Mouse (Mus musculus): ENCODE measurements around the gene Aox2. TPM values are rescaled to one million over a fixed set of nuclear protein-coding genes. Genes with fewer than 3 reads are reported as not detected.

Aox2 gene
- polyA plus RNA-seq, 1 experiment, result not detected

DNA sequence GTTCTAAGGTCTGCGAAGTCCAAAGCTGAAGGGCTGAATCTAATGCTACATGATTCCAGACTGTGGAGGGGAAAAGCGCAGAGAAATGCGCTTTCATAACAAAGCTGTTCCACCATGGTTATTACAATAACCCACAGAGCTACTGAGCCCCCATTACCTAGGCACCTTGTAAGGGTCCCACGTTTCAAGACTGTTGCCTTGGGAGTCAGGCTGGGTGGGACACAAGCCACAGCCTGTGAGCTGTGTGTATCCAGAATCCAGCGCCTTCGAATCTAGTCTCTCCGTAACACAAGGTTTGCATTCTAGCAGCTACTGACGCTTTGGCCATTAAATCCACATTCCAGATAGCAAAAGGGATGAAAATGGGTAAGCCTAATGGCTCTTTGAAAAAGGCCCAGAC, 35.0 kb downstream of the Aox2 start:
- no peak overlapping the region for H3K27ac ChIP-seq (ENCODE audit: insufficient read depth, low read length)
- TF ChIP-seq POLR2A (IDR thresholded peaks at IDR 0.05; ENCODE audit: extremely low read depth, insufficient read depth, low read length) (no peak), CTCF (IDR thresholded peaks at IDR 0.05; ENCODE audit: extremely low read depth, insufficient read depth, low read length) (no peak)
- H3K4me3 ChIP-seq (ENCODE audit: insufficient read depth, low read length), result no peak overlapping the region
- no peaks in the 10 kb centered on the region for H3K4me1 ChIP-seq (ENCODE audit: control insufficient read depth, insufficient read depth, low read length)

DNA sequence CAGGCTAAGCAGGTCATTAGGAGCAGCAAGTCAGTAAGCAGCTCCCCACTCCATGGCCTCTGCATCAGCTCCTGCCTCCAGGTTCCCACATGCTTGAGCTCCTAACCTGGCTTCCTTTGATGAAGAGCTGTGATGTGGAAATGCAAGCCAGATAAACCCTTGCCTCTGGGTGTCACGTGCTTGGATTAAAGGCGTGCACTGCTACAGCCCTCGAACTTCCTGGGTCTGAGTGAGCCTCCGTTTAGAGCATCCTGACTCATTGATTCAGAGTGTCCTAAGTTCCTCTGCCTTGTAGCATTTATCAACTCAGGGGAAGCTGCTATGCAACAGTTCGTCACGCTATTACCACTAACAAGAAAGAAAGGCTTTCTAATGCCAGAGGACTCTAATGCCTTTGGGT, 37.4 kb downstream of the Aox2 start:
- Histone ChIP-seq H3K4me3 (ENCODE audit: insufficient read depth, low read length) (no peak overlapping the region), H3K4me1 (ENCODE audit: control insufficient read depth, insufficient read depth, low read length) (no peaks in the 10 kb centered on the region), H3K27ac (ENCODE audit: insufficient read depth, low read length) (no peak overlapping the region)
- TF ChIP-seq CTCF (IDR thresholded peaks at IDR 0.05; ENCODE audit: extremely low read depth, insufficient read depth, low read length) (no peak), POLR2A (IDR thresholded peaks at IDR 0.05; ENCODE audit: extremely low read depth, insufficient read depth, low read length) (no peak)

DNA sequence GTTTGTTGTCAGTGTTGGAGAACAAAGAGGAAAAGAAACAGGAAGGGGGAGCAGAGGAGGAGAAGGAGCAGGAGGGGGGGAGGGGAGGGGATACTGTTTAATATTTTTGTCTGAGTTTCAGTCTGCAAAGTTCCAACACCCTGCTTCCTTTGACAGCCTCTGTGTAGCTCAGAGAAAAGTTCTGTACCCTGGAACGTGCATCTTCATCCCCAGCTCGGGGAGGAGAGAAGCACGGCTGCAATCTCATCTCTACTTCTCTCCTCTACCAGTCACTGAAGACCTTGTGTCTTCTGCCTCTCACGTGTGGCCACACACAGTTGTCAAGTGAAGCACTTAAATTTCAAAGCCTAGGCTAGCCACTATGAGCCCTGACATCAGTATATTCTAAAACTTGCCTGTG, 55.1 kb downstream of the Aox2 start:
- no peak for TF ChIP-seq CTCF (IDR thresholded peaks at IDR 0.05; ENCODE audit: extremely low read depth, insufficient read depth, low read length)
- TF ChIP-seq POLR2A (IDR thresholded peaks at IDR 0.05; ENCODE audit: extremely low read depth, insufficient read depth, low read length), result no peak
- H3K27ac ChIP-seq (ENCODE audit: insufficient read depth, low read length), result no peak overlapping the region
- H3K4me1 ChIP-seq (ENCODE audit: control insufficient read depth, insufficient read depth, low read length), result no peaks in the 10 kb centered on the region
- no peak overlapping the region for H3K4me3 ChIP-seq (ENCODE audit: insufficient read depth, low read length)

DNA sequence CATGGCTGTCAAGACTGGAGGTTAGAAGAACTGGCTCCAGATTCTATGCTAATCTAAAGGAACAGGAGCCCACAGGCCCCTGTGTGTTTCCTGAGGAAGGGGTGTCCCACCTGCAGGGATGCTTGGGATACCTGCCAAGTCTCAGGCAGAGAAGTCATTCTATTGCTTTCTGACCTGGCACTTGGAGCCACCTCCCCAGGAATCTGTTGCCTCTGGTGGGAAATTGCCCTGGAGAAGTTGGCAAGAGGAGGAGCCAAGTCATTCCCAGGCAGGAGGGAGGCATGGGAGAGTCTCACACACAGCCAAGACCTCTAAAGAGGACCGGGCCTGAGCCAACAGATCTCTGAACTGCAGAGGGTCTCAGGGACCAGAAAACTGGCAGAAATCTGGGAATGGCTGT, 61.8 kb downstream of the Aox2 start:
- no peaks in the 10 kb centered on the region for H3K4me1 ChIP-seq (ENCODE audit: control insufficient read depth, insufficient read depth, low read length)
- no peak overlapping the region for H3K27ac ChIP-seq (ENCODE audit: insufficient read depth, low read length)
- TF ChIP-seq CTCF (IDR thresholded peaks at IDR 0.05; ENCODE audit: extremely low read depth, insufficient read depth, low read length) (no peak), POLR2A (IDR thresholded peaks at IDR 0.05; ENCODE audit: extremely low read depth, insufficient read depth, low read length) (no peak)
- no peak overlapping the region for H3K4me3 ChIP-seq (ENCODE audit: insufficient read depth, low read length)

DNA sequence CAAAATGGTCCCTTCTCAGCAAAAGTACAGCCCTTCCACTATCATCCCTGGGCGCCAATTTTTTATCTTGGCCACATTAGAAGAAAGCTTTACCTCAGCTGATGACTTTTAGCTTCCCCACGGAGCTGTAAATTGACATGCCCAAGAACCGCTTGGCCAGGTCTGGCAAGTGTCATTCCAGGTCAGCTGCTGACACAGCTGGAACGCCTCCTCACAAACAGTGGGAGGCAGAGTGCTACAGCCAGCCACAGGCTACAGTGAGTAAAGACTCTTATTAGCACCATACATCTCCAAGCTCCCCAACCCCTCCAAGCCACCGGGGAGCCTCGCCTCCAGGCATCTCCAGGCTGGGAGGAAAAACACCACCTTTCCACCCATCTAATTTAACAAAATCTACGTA, 63.5 kb downstream of the Aox2 start:
- Histone ChIP-seq H3K27ac (ENCODE audit: insufficient read depth, low read length) (no peak overlapping the region), H3K4me1 (ENCODE audit: control insufficient read depth, insufficient read depth, low read length) (no peaks in the 10 kb centered on the region), H3K4me3 (ENCODE audit: insufficient read depth, low read length) (no peak overlapping the region)
- TF ChIP-seq CTCF (IDR thresholded peaks at IDR 0.05; ENCODE audit: extremely low read depth, insufficient read depth, low read length) (no peak), POLR2A (IDR thresholded peaks at IDR 0.05; ENCODE audit: extremely low read depth, insufficient read depth, low read length) (no peak)

DNA sequence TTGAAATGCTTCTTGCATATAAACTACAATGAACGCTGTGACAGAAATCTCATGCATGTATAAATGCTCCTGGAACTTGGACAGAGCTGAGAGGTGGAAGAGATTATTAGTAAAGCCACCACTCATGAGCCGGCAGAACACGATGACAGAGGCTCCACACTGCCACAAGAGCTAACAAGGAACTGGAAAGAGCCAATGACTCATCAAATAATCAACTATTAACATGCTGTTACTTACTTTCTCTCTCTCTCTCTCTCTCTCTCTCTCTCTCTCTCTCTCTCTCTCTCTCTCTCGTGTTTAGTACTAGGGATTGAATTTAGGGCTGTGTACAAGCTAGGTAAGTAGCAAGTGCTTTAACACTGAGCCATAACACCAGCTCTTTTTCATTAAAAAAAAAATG, 65.7 kb downstream of the Aox2 start:
- no peak for TF ChIP-seq CTCF (IDR thresholded peaks at IDR 0.05; ENCODE audit: extremely low read depth, insufficient read depth, low read length)
- no peak for TF ChIP-seq POLR2A (IDR thresholded peaks at IDR 0.05; ENCODE audit: extremely low read depth, insufficient read depth, low read length)
- no peaks in the 10 kb centered on the region for H3K4me1 ChIP-seq (ENCODE audit: control insufficient read depth, insufficient read depth, low read length)
- no peak overlapping the region for H3K4me3 ChIP-seq (ENCODE audit: insufficient read depth, low read length)
- no peak overlapping the region for H3K27ac ChIP-seq (ENCODE audit: insufficient read depth, low read length)

DNA sequence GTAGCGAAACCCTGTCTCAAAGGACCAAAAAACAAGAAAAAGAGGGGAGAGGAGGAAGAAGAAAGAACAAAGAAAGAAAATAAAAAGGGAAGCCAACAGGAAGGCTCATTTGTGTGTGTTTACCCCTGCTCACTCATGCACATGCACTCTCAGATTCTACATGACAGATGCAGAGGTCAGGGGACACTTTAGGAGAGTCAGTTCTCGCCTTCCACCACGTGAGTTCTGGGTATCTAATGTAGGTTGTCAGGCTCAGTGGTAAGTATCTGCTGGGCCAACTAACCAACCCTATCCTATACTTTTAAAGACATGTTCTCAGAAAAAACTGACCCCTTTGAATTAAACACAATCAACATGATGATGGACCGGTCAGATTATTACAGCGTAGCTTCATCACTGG, 66.4 kb downstream of the Aox2 start:
- TF ChIP-seq CTCF (IDR thresholded peaks at IDR 0.05; ENCODE audit: extremely low read depth, insufficient read depth, low read length), result no peak
- no peak for TF ChIP-seq POLR2A (IDR thresholded peaks at IDR 0.05; ENCODE audit: extremely low read depth, insufficient read depth, low read length)
- Histone ChIP-seq H3K4me1 (ENCODE audit: control insufficient read depth, insufficient read depth, low read length) (no peaks in the 10 kb centered on the region), H3K27ac (ENCODE audit: insufficient read depth, low read length) (no peak overlapping the region), H3K4me3 (ENCODE audit: insufficient read depth, low read length) (no peak overlapping the region)

DNA sequence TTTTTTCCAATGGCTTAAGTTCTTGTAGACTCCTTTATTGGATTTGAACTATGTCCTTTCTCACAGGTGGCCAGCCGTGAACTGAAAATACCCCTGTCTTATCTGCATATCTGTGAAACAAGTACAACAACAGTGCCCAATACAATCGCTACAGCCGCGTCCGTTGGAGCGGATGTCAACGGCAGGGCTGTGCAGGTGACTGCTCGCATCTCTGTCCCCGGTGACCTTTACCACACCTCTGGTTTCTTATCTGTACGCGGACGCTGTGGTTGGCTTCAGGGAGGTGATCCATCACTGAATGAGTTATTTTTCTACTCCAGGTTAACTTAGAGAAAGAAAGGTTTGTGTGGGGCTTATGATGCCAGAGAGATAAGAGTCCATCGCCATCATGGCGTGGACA, 68.0 kb downstream of the Aox2 start:
- TF ChIP-seq POLR2A (IDR thresholded peaks at IDR 0.05; ENCODE audit: extremely low read depth, insufficient read depth, low read length), result no peak
- TF ChIP-seq CTCF (IDR thresholded peaks at IDR 0.05; ENCODE audit: extremely low read depth, insufficient read depth, low read length), result no peak
- Histone ChIP-seq H3K4me3 (ENCODE audit: insufficient read depth, low read length) (no peak overlapping the region), H3K4me1 (ENCODE audit: control insufficient read depth, insufficient read depth, low read length) (no peaks in the 10 kb centered on the region), H3K27ac (ENCODE audit: insufficient read depth, low read length) (no peak overlapping the region)

DNA sequence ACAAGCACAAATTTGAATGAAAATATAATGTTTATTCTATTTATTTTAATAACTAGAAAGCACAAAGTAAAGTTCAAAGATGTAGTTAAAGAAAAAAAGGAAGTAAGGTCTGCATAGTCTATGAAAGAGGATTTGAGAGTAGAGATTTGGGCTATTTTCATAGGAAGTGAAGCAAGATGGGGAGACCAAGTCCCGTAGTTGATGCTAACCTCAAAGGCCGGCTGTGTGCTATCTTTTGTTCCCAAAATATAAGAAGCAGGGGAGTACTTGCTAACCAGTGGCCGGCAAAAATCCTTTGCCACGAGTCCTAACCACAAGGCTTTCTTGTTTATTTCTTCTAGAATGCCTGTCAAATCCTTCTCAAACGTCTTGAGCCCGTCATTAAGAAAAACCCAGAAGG, 70.6 kb downstream of the Aox2 start:
- TF ChIP-seq CTCF (IDR thresholded peaks at IDR 0.05; ENCODE audit: extremely low read depth, insufficient read depth, low read length) (no peak), POLR2A (IDR thresholded peaks at IDR 0.05; ENCODE audit: extremely low read depth, insufficient read depth, low read length) (no peak)
- H3K27ac ChIP-seq (ENCODE audit: insufficient read depth, low read length), result no peak overlapping the region
- H3K4me3 ChIP-seq (ENCODE audit: insufficient read depth, low read length), result no peak overlapping the region
- H3K4me1 ChIP-seq (ENCODE audit: control insufficient read depth, insufficient read depth, low read length), result no peaks in the 10 kb centered on the region

DNA sequence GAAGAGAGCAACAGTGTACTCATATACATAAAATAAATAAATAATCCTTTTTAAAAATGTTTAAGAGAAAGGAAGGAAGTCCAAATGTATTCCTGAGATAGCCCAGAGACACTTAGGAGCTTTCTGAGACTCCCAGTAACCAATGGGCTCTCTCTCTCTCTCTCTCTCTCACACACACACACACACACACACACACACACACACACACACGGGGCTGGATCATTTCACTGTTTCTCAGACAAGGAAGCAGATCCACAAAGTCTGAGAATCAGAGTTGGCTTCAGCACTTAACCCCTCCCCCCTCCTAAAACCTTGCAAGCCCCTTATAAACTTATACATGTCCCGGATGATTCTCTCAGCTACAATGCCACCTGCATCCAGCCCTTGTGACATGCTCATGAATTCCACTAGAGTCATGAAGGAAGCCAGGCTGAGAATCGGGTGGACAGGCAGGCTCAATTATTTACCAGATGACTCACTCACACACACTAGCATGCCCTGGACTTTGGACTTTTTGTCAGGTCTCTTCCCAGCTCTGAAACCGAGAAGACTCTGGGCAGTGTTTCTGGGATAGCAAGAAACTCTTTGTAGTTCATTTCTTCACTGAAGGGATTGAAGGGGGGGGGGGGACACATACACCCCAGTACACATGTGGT, 75.2 kb downstream of the Aox2 start:
- H3K4me1 ChIP-seq (ENCODE audit: control insufficient read depth, insufficient read depth, low read length), result no peaks in the 10 kb centered on the region
- H3K4me3 ChIP-seq (ENCODE audit: insufficient read depth, low read length), result no peak overlapping the region
- H3K27ac ChIP-seq (ENCODE audit: insufficient read depth, low read length), result no peak overlapping the region
- TF ChIP-seq POLR2A (IDR thresholded peaks at IDR 0.05; ENCODE audit: extremely low read depth, insufficient read depth, low read length) (no peak), CTCF (IDR thresholded peaks at IDR 0.05; ENCODE audit: extremely low read depth, insufficient read depth, low read length) (no peak)
